Mouse (Mus musculus): Measurements from ENCODE around the gene Ywhae. TPM values are rescaled to one million over a fixed set of nuclear protein-coding genes. Genes with fewer than 3 reads are reported as not detected.
A peak's percentile ranks its signal among the peaks of the same experiment; 100 is the strongest.

The Ywhae gene
- polyA plus RNA-seq, 1 experiment from 2014 or later: 1,371 TPM

- no peaks in the 10 kb centered on the region for H3K9me3 ChIP-seq (replicated peaks)
- peak overlapping the region; percentile 52 for H3K4me3 ChIP-seq (replicated peaks)
- peaks cover 19% of the 10 kb centered on the region for H3K4me1 ChIP-seq
- whole genome bisulfite sequencing: 74% methylated on average over 13 of the region's 13 CpGs
- no peak overlapping the region for H3K27ac ChIP-seq (replicated peaks)
- H3K4me2 ChIP-seq: peak overlapping the region; percentile 73
- H3K27me3 ChIP-seq (replicated peaks): peaks cover 49% of the 10 kb centered on the region
- H3K36me3 ChIP-seq: no peaks in the 10 kb centered on the region
- H3K9ac ChIP-seq (replicated peaks): peak overlapping the region; percentile 56; the same call in 1 of the 2 replicates
- ATAC-seq (ENCODE audit: low FRiP score): no peak
Measured at GRCm38 (mm10) chr11:75796536-75797246, 64.0 kb downstream of the Ywhae start.

DNA sequence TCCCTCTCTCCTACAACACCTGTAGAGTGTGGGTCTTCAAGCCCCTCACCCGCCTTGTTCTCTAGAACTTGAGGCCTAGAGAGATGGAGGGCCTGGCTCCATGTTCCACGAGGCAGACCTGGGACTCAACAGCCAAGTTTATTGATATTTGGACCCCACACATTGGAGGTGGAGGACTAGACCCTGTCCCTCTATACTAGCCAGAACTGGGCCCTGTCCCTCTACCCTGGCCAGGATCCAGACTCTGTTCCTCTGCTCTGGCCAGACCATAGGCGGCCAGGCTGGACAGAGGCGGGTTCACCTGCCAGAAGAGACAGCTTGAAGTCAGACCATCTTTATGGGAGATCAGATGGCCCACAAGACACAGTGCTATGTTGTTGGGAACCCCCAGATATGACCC lies 68.7 kb downstream of the Ywhae start:
- Histone ChIP-seq H3K27me3 (replicated peaks) (peaks cover 21% of the 10 kb centered on the region), H3K4me1 (peaks cover 4% of the 10 kb centered on the region), H3K36me3 (no peaks in the 10 kb centered on the region), H3K9me3 (replicated peaks) (no peaks in the 10 kb centered on the region), H3K4me3 (replicated peaks) (no peak overlapping the region), H3K9ac (replicated peaks) (no peak overlapping the region), H3K4me2 (no peak overlapping the region), H3K27ac (replicated peaks) (no peak overlapping the region)
- ATAC-seq (ENCODE audit: low FRiP score): no peak
- WGBS: 81% methylated on average over 4 of the region's 4 CpGs

- no peak overlapping the region for H3K9ac ChIP-seq (replicated peaks)
- no peak overlapping the region for H3K4me3 ChIP-seq (replicated peaks)
- no peaks in the 10 kb centered on the region for H3K4me1 ChIP-seq
- ATAC-seq (ENCODE audit: low FRiP score): no peak
- 88% methylated on average over 7 of the region's 7 CpGs for WGBS
- no peaks in the 10 kb centered on the region for H3K9me3 ChIP-seq (replicated peaks)
- peaks cover 15% of the 10 kb centered on the region for H3K27me3 ChIP-seq (replicated peaks)
- no peaks in the 10 kb centered on the region for H3K36me3 ChIP-seq
- H3K4me2 ChIP-seq: no peak overlapping the region
- H3K27ac ChIP-seq (replicated peaks): no peak overlapping the region
Measured at GRCm38 (mm10) chr11:75801771-75802550, 69.3 kb downstream of the Ywhae start.

GRCm38 (mm10) chr11:75807486-75807885 lies 74.8 kb downstream of the Ywhae start:
- Histone ChIP-seq H3K9me3 (replicated peaks) (no peaks in the 10 kb centered on the region), H3K4me1 (no peaks in the 10 kb centered on the region), H3K9ac (replicated peaks) (no peak overlapping the region), H3K27me3 (replicated peaks) (no peaks in the 10 kb centered on the region), H3K27ac (replicated peaks) (no peak overlapping the region), H3K4me2 (no peak overlapping the region), H3K36me3 (no peaks in the 10 kb centered on the region), H3K4me3 (replicated peaks) (no peak overlapping the region)
- 27% methylated on average over 5 of the region's 5 CpGs for WGBS
- ATAC-seq (ENCODE audit: low FRiP score): no peak

- 97% methylated on average over 3 of the region's 3 CpGs for WGBS
- ATAC-seq (ENCODE audit: low FRiP score): no peak
- Histone ChIP-seq H3K4me3 (replicated peaks) (no peak overlapping the region), H3K9me3 (replicated peaks) (no peaks in the 10 kb centered on the region), H3K9ac (replicated peaks) (no peak overlapping the region), H3K4me1 (no peaks in the 10 kb centered on the region), H3K36me3 (no peaks in the 10 kb centered on the region), H3K4me2 (no peak overlapping the region), H3K27ac (replicated peaks) (no peak overlapping the region), H3K27me3 (replicated peaks) (no peaks in the 10 kb centered on the region)
Measured at GRCm38 (mm10) chr11:75810526-75810925, 77.9 kb downstream of the Ywhae start.

GRCm38 (mm10) chr11:75811900-75812299 lies 79.2 kb downstream of the Ywhae start:
- no peak overlapping the region for H3K9ac ChIP-seq (replicated peaks)
- no peaks in the 10 kb centered on the region for H3K9me3 ChIP-seq (replicated peaks)
- no peak overlapping the region for H3K4me3 ChIP-seq (replicated peaks)
- peak overlapping the region; percentile 30; the same call in 1 of the 2 replicates for H3K27ac ChIP-seq (replicated peaks)
- no peaks in the 10 kb centered on the region for H3K4me1 ChIP-seq
- WGBS: 50% methylated on average over 3 of the region's 3 CpGs
- no peaks in the 10 kb centered on the region for H3K36me3 ChIP-seq
- no peak for ATAC-seq (ENCODE audit: low FRiP score)
- no peak overlapping the region for H3K4me2 ChIP-seq
- H3K27me3 ChIP-seq (replicated peaks): no peaks in the 10 kb centered on the region

DNA sequence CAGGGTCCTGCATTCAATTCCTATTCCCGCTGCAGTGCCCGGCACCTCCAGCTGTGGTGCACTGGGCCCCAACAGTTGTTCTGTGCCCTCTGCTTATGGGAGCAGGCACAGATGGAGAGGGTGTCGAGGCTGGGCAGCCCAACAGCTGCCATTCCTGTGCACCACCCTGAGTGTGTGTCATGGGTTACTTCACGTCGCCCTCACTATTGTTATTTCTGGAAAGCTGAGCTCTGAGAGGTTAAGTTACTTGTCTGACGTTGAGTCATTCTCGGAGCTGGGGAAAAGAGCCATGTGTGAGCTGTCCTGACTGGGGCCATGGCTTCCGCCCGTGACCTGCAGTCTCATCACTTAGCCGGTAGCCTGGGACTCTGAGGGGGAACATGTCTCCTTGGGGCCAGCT lies 80.4 kb downstream of the Ywhae start:
- Histone ChIP-seq H3K27ac (replicated peaks) (no peak overlapping the region), H3K4me1 (peaks cover 8% of the 10 kb centered on the region; the same call in 1 of the 2 replicates), H3K4me3 (replicated peaks) (no peak overlapping the region), H3K4me2 (no peak overlapping the region), H3K9ac (replicated peaks) (no peak overlapping the region), H3K36me3 (no peaks in the 10 kb centered on the region), H3K27me3 (replicated peaks) (no peaks in the 10 kb centered on the region), H3K9me3 (replicated peaks) (no peaks in the 10 kb centered on the region)
- WGBS: 75% methylated on average over 10 of the region's 10 CpGs
- no peak for ATAC-seq (ENCODE audit: low FRiP score)

Other genes with a start within 250 kb of the Ywhae start
- 43.9 and 44.3 TPM in 2 replicates for gene Prpf8, start 246.1 kb upstream of the Ywhae start, polyA plus RNA-seq (2015; fragmentation: Nextera tagmentation; extraction: Ambion mirVana)
- gene Rilp, start 222.8 kb upstream of the Ywhae start, polyA plus RNA-seq (2015; fragmentation: Nextera tagmentation; extraction: Ambion mirVana): 2.8 and 3.1 TPM in 2 replicates
- gene Scarf1, start 219.3 kb upstream of the Ywhae start, polyA plus RNA-seq (2015; fragmentation: Nextera tagmentation; extraction: Ambion mirVana): 3.9 and 4.7 TPM in 2 replicates
- 15.7 and 15.8 TPM in 2 replicates for gene Slc43a2, start 201.2 kb upstream of the Ywhae start, polyA plus RNA-seq (2015; fragmentation: Nextera tagmentation; extraction: Ambion mirVana)
- 113 and 117 TPM in 2 replicates for gene Pitpna, start 144.8 kb upstream of the Ywhae start, polyA plus RNA-seq (2015; fragmentation: Nextera tagmentation; extraction: Ambion mirVana)
- 39.0 and 39.7 TPM in 2 replicates for gene Inpp5k, start 101.9 kb upstream of the Ywhae start, polyA plus RNA-seq (2015; fragmentation: Nextera tagmentation; extraction: Ambion mirVana)
- 12.4 and 22.0 TPM in 2 replicates for gene Myo1c, start 82.4 kb upstream of the Ywhae start, polyA plus RNA-seq (2015; fragmentation: Nextera tagmentation; extraction: Ambion mirVana)
- gene Crk, start 53.6 kb upstream of the Ywhae start, polyA plus RNA-seq (2015; fragmentation: Nextera tagmentation; extraction: Ambion mirVana): 102 and 107 TPM in 2 replicates
- 2.5 and 2.8 TPM in 2 replicates for gene Doc2b, start 63.2 kb downstream of the Ywhae start, polyA plus RNA-seq (2015; fragmentation: Nextera tagmentation; extraction: Ambion mirVana)
- gene Rph3al, start 205.6 kb downstream of the Ywhae start, polyA plus RNA-seq (2015; fragmentation: Nextera tagmentation; extraction: Ambion mirVana): 2.3 and 3.1 TPM in 2 replicates